Mouse (Mus musculus) kidney, postnatal 25 days (tissue): ENCODE measurements at regions not wholly inside any gene's neighbourhood (a gene's known extent, or its start where the extent isn't known, plus 50 kb on each side); places are given as distances from the start of the nearest gene placed in this dataset.

Experiments
- DNase-seq, 2 experiments: peaks; one replicate each; pipeline ENCODE4 v3.0.0; 2021; ENCODE audit warnings: mixed read lengths in 2 of 2

DNA sequence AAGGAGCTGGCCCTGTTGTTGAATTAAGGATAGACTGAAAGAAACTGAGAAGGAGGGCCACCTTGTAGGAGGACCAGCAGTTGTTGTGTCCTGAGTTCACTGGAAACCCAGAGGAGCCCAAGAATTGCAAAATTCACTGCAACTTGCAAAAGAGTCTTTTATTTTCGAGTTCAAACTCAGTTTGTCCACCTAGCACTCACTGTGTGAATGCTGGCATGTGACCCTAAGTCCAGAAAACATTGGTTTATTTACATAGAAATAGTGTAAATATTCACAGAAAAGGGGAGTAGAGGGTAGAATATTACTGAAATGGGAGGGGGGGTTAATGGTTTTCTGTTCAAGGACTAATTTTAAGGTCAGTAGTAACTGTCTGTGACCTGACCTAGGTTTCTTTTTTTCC, 394.7 kb downstream of the 4933405O20Rik start:
- DNase-seq, result no peak

GRCm38 (mm10) chr7:51041899-51042667, 443.1 kb downstream of the 4933405O20Rik start:
- no peak for DNase-seq

GRCm38 (mm10) chr7:51051496-51051895, 452.5 kb downstream of the 4933405O20Rik start:
- no peak for DNase-seq

GRCm38 (mm10) chr7:51068376-51068775, 442.5 kb upstream of the Ano5 start:
- DNase-seq, result no peak

GRCm38 (mm10) chr7:51093774-51094173, 417.1 kb upstream of the Ano5 start:
- no peak for DNase-seq

- DNase-seq, result no peak
Observed at GRCm38 (mm10) chr7:51101166-51101565, 409.7 kb upstream of the Ano5 start.

DNA sequence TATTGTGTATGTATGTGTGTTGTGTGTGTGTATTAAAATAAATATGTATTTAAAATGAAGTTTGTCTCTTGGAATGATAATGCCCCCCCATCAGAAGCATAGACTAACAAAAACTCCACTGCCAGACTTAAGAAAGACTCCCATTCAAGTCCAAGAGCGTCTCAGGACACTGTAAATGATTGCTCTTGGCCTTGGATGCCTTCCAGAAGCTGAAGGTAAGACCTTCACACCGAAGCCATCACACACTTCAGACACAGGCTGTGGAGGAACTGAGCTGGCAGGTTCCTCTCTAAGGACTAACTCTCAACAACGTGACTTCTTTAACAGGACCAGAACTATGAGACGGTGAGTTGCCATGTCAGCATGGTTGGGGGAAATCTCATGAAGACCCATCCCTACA, 370.0 kb upstream of the Ano5 start:
- DNase-seq, result peak in 1 of 2 experiments; percentile 11

GRCm38 (mm10) chr7:51175211-51175610, 335.6 kb upstream of the Ano5 start:
- DNase-seq, result peak; percentile 41 to 78

- no peak for DNase-seq
Observed at GRCm38 (mm10) chr7:51215487-51216232, 295.2 kb upstream of the Ano5 start.

DNA sequence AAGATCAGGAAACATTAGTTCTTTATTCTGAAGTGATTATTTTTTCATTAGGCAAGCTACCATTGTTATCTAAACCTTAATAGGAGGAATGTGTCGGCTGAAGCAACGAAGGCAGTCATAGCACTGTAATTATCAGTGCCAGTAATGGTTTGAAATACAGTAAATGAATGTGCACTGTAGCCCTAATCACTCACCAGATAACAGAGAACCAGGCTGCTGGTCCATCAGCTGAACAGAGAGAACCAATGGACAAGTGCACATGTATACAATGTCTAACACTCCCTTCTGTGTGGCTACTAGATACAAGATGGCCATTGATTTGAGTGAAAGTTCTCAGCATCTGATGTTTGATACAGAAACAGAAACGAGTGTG, 294.6 kb upstream of the Ano5 start:
- DNase-seq, result no peak

DNA sequence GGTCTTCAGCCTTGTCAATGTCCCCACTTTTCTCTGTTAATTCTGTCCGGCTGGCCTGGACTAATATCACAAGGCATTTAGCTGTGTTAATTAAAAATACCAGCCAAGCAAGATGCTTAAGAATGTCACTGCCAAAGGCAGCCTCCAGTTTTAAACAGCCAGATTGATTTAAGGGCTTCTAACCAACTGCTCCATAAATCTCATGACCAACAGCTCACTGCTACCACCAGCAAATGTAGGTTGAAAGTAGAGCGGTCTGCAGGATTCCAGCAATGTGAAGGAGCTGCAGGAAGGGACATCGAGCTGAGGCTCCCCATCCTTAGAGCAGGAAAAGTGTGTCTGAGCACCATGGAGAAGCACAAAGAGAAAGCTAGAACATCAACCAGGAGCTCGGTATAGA, 289.5 kb upstream of the Ano5 start:
- no peak for DNase-seq

DNA sequence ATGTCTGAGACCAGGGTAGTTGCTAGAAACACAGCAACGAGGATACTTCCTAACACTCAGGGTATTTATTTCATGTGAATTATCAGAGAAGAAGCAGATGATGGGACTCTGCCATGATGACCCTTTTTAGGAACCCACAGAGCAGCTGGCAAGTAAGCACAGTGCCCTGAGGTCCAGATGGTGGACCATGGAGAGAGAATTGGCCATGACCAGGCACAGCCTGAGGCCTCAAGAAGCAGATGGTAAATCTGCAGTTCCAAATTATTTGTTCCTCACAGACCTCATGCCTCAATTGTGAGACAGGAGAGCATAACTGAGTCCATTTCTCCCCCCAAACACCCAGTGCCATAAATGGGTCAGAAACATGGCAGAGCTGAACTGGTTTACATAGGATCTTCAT, 289.0 kb upstream of the Ano5 start:
- no peak for DNase-seq

GRCm38 (mm10) chr7:51227136-51227535, 283.7 kb upstream of the Ano5 start:
- DNase-seq, result no peak

- DNase-seq, result no peak
Observed at GRCm38 (mm10) chr7:51234616-51235015, 276.2 kb upstream of the Ano5 start.

GRCm38 (mm10) chr7:51247695-51248094, 263.1 kb upstream of the Ano5 start:
- no peak for DNase-seq

DNA sequence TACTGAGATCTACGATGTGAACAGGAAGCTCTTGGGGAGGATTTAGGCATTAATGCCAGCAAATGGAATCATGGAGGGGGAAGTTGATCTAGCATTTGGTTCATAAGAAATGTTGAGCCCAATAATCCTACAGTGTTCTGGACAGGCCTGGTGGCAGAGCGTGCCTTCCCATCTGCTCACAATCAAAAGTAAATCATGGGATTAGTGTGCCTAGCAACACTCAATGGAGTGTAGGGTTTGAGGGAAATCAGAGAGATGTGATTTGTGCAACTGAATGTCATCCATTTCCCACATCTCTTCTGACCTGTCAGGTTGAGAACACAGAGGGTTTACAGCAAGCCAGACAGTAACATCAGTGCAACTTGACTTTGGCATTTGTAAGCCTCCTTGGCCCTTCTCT, 256.4 kb upstream of the Ano5 start:
- no peak for DNase-seq

DNA sequence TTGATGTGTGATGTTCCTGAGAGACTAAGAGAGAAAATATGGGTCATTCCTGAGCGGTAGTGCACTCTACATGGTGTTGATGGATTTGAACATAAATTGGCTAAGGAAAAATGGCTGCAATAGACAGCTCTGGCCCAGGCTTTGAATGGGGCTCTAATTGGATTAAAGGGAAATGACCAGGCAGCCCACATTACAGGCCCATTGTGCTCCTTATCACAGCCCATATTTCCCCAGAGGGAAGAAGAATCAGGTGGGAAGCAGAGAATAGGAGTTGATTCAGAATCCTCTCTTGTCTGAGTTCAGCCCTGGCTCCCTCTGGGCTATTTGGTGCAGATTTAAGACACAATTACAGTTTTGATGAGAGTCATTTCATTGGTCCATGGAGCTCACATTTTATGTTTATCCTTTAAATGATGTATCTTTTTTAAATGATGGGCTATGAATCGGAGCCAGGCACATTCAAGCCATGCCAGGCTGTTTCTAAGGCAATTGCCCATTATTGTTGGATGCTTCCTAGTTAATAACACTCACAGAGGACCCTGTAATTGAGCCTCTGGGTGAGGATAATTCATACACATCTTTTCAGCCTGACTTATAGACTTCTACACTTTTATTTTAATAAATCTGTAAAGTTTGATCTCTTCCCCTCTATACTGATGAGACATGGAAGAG, 251.5 kb upstream of the Ano5 start:
- no peak for DNase-seq

DNA sequence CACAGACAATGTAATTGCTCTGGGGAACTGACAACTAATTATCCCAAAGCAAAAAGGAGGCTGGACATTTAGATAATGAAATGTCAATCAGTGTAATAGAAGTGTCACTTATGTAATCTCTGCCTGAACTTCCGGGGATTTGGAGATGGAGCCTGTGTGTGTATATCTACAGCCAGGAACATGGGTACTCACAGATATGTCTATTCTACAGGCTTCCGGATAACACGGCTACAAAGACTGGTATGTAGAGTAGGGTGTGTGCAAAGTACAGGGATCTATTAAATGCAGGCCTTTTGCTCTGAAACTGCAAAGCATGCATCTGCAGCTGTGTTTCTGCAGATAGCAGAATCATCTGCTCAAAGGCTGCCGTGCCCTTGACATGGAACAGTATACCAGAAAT, 246.7 kb upstream of the Ano5 start:
- DNase-seq, result no peak

GRCm38 (mm10) chr7:51265896-51266295, 244.9 kb upstream of the Ano5 start:
- no peak for DNase-seq

- no peak for DNase-seq
Observed at GRCm38 (mm10) chr7:51266879-51267278, 243.9 kb upstream of the Ano5 start.

- no peak for DNase-seq
Observed at GRCm38 (mm10) chr7:51268743-51269142, 242.1 kb upstream of the Ano5 start.

- peak; percentile 51 to 80 for DNase-seq
Observed at GRCm38 (mm10) chr7:51270531-51271090, 240.2 kb upstream of the Ano5 start.

DNA sequence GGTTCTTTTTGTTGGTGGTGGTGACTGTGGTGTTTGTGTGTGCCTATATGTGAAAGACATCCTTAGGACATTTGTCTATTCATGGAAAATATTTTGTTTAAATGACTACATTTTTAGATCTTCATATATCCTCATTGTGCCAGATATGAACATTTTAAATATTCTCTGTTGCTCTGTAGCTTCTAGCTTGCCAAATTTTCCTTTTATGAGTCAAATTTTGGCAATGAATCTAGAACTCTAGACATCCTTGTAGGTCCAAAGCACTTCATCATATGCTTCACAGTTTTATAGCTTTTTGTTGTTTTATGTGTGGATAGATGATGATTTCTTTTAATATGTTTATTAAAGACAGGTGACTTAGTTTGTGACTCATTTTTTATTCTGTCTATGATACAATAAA, 229.4 kb upstream of the Ano5 start:
- DNase-seq, result no peak

DNA sequence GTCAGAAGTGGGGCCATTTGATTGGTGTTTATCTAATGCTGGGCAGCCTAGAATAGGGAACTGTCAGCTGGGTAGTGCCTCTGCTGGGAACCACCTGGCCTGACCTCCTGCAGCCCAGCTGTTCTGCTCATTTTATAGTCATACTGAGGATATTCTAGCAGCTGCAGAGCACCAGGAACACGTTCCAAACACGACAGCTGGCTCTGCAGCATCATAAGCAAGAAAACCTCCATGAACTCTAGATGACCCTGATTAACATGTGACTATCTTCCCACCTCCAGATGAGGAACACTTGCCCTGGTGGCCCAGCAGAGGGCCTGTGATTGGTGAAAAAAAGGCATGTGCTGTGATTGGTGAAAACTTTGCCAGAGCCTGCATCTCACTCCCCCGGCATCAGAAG, 210.6 kb upstream of the Ano5 start:
- peak in 1 of 2 experiments; percentile 30 for DNase-seq
